Mouse (Mus musculus): ENCODE measurements at regions not wholly inside any gene's neighbourhood (a gene's known extent, or its start where the extent isn't known, plus 50 kb on each side); places are given as distances from the start of the nearest gene placed in this dataset.
A peak's percentile ranks its signal among the peaks of the same experiment; 100 is the strongest.

GRCm38 (mm10) chr11:27219715-27220699 lies 626.2 kb upstream of the Vrk2 start:
- Histone ChIP-seq H3K36me3 (ENCODE audit: insufficient read depth) (no peaks in the 10 kb centered on the region), H3K4me1 (ENCODE audit: insufficient read depth) (no peaks in the 10 kb centered on the region), H3K9me3 (ENCODE audit: low read length) (no peaks in the 10 kb centered on the region), H3K4me2 (ENCODE audit: low read depth) (no peak overlapping the region), H3K9ac (no peak overlapping the region), H3K4me3 (ENCODE audit: low read depth, low read length) (no peak overlapping the region), H3K27ac (ENCODE audit: low read depth, low read length) (no peak overlapping the region), H3K27me3 (ENCODE audit: insufficient read depth, low read length) (no peaks in the 10 kb centered on the region)
- WGBS: 27% methylated on average over 6 of the region's 6 CpGs
- peak; percentile 58 for TF ChIP-seq CTCF (IDR thresholded peaks at IDR 0.05; ENCODE audit: low read depth)
- ATAC-seq: peak; percentile 82
- DNase-seq: peak; percentile 52

- ATAC-seq (no peak), DNase-seq (no peak)
- Histone ChIP-seq H3K9me3 (ENCODE audit: low read length) (no peaks in the 10 kb centered on the region), H3K4me3 (ENCODE audit: low read depth, low read length) (no peak overlapping the region), H3K9ac (no peak overlapping the region), H3K36me3 (ENCODE audit: insufficient read depth) (no peaks in the 10 kb centered on the region), H3K27me3 (ENCODE audit: insufficient read depth, low read length) (no peaks in the 10 kb centered on the region), H3K4me2 (ENCODE audit: low read depth) (no peak overlapping the region), H3K27ac (ENCODE audit: low read depth, low read length) (no peak overlapping the region), H3K4me1 (ENCODE audit: insufficient read depth) (no peaks in the 10 kb centered on the region)
- no peak for TF ChIP-seq CTCF (IDR thresholded peaks at IDR 0.05; ENCODE audit: low read depth)
- 82% methylated on average over 3 of the region's 3 CpGs for WGBS
Observed at GRCm38 (mm10) chr11:27215752-27216151, 622.0 kb upstream of the Vrk2 start.

- Histone ChIP-seq H3K27ac (ENCODE audit: low read depth, low read length) (no peak overlapping the region), H3K4me1 (ENCODE audit: insufficient read depth) (no peaks in the 10 kb centered on the region), H3K36me3 (ENCODE audit: insufficient read depth) (no peaks in the 10 kb centered on the region), H3K9me3 (ENCODE audit: low read length) (no peaks in the 10 kb centered on the region), H3K4me3 (ENCODE audit: low read depth, low read length) (no peak overlapping the region), H3K9ac (no peak overlapping the region), H3K27me3 (ENCODE audit: insufficient read depth, low read length) (no peaks in the 10 kb centered on the region), H3K4me2 (ENCODE audit: low read depth) (peak overlapping the region; percentile 28)
- 58% methylated on average over 17 of the region's 17 CpGs for WGBS
- TF ChIP-seq CTCF (IDR thresholded peaks at IDR 0.05; ENCODE audit: low read depth): no peak
- peak; percentile 39 for DNase-seq
- ATAC-seq: peak; percentile 71
Observed at GRCm38 (mm10) chr11:27203330-27204214, 609.8 kb upstream of the Vrk2 start.

GRCm38 (mm10) chr11:27184035-27184434 lies 590.2 kb upstream of the Vrk2 start:
- WGBS: 72% methylated on average over 2 of the region's 2 CpGs
- Histone ChIP-seq H3K4me2 (ENCODE audit: low read depth) (no peak overlapping the region), H3K9ac (no peak overlapping the region), H3K4me3 (ENCODE audit: low read depth, low read length) (no peak overlapping the region), H3K36me3 (ENCODE audit: insufficient read depth) (no peaks in the 10 kb centered on the region), H3K27ac (ENCODE audit: low read depth, low read length) (no peak overlapping the region), H3K4me1 (ENCODE audit: insufficient read depth) (no peaks in the 10 kb centered on the region), H3K27me3 (ENCODE audit: insufficient read depth, low read length) (no peaks in the 10 kb centered on the region), H3K9me3 (ENCODE audit: low read length) (no peaks in the 10 kb centered on the region)
- TF ChIP-seq CTCF (IDR thresholded peaks at IDR 0.05; ENCODE audit: low read depth): peak; percentile 37
- DNase-seq (peak; percentile 26), ATAC-seq (no peak)

- H3K9me3 ChIP-seq (ENCODE audit: low read length): no peaks in the 10 kb centered on the region
- DNase-seq: no peak
- no peak overlapping the region for H3K4me3 ChIP-seq (ENCODE audit: low read depth, low read length)
- H3K27me3 ChIP-seq (ENCODE audit: insufficient read depth, low read length): no peaks in the 10 kb centered on the region
- H3K36me3 ChIP-seq (ENCODE audit: insufficient read depth): no peaks in the 10 kb centered on the region
- H3K27ac ChIP-seq (ENCODE audit: low read depth, low read length): no peak overlapping the region
- no peaks in the 10 kb centered on the region for H3K4me1 ChIP-seq (ENCODE audit: insufficient read depth)
- H3K9ac ChIP-seq: no peak overlapping the region
- H3K4me2 ChIP-seq (ENCODE audit: low read depth): no peak overlapping the region
- ATAC-seq: no peak
- TF ChIP-seq CTCF (IDR thresholded peaks at IDR 0.05; ENCODE audit: low read depth): no peak
Observed at GRCm38 (mm10) chr11:27183422-27183821, 589.6 kb upstream of the Vrk2 start.

GRCm38 (mm10) chr11:27160411-27160810 lies 566.6 kb upstream of the Vrk2 start:
- H3K9ac ChIP-seq: no peak overlapping the region
- H3K27me3 ChIP-seq (ENCODE audit: insufficient read depth, low read length): no peaks in the 10 kb centered on the region
- ATAC-seq (no peak), DNase-seq (no peak)
- H3K9me3 ChIP-seq (ENCODE audit: low read length): no peaks in the 10 kb centered on the region
- no peak overlapping the region for H3K4me2 ChIP-seq (ENCODE audit: low read depth)
- no peaks in the 10 kb centered on the region for H3K36me3 ChIP-seq (ENCODE audit: insufficient read depth)
- TF ChIP-seq CTCF (IDR thresholded peaks at IDR 0.05; ENCODE audit: low read depth): no peak
- H3K27ac ChIP-seq (ENCODE audit: low read depth, low read length): no peak overlapping the region
- no peaks in the 10 kb centered on the region for H3K4me1 ChIP-seq (ENCODE audit: insufficient read depth)
- H3K4me3 ChIP-seq (ENCODE audit: low read depth, low read length): no peak overlapping the region
